In the genomic region with DNA sequence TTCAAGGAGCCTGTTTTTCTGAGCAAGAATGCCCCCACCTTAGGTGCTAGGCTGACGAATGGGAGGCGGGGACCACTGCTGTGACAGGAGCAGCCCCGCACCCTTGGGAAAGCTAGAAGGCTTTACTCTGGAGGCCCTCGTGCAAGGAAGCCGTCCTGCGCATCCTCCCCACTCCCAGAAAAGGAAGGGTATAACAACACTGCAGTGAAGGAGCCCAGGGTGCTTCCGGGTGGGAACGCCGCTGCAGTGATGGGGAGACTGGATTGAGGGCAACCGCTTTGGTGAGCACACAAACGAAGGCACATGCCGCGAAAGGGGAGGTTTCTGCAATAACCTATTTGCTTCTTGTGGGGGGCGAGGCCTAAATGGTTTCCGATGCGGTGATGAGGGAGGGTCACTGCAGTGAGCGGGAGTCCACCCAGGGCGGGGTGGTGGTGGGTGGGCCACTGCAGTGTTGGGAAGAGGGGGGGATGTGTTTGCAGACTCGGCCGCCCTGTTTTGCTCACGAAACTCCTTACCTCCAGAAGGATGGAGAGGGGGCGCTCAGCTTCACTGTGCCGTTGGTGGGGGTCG, we compare ENCODE assay signal across 8 mouse cellular contexts. TPM values are rescaled to one million over a fixed set of nuclear protein-coding genes. Genes with fewer than 3 reads are reported as not detected.
DNase-seq lines count a peak whose midpoint lies in the region; ATAC-seq and TF ChIP-seq lines count a peak whose summit lies in the region.

Gene Vwa5b2 (plus strand): TSS at position 106 of the 573 bp plus-strand sequence.

- intact Hi-C loops in left cerebral cortex, postnatal 4 days (cut with DNase I) = no loop called here

- 0 out of 2 replicates have a peak within 1 kb of the TSS, but pooled peaks have one; percentile 7 for H3K9ac ChIP-seq in heart, postnatal 0 days (replicated peaks; ENCODE audit: low read depth, low read length)
- peak within 1 kb of the TSS; percentile 60 for H3K9ac ChIP-seq in forebrain, embryonic 14.5 days (ENCODE audit: low read length)

- no peak within 1 kb of the TSS for H3K27ac ChIP-seq in heart, postnatal 0 days (ENCODE audit: low read depth)
- H3K27ac ChIP-seq in forebrain, embryonic 14.5 days (ENCODE audit: low read depth, low read length) = no peak within 1 kb of the TSS
- no peak within 1 kb of the TSS for H3K27ac ChIP-seq in olfactory bulb, adult 2 months (ENCODE audit: insufficient read depth, low read depth, low read length)

- WGBS in heart, postnatal 0 days = 1% methylated on average over 24 of the region's 24 CpGs
- under 1% methylated on average over 22 of the region's 24 CpGs for whole genome bisulfite sequencing in forebrain, embryonic 14.5 days
- under 1% methylated on average over 24 of the region's 24 CpGs for WGBS in olfactory bulb, adult 2 months

- H3K4me2 ChIP-seq in heart, postnatal 0 days (ENCODE audit: low read depth, low read length) = peak within 1 kb of the TSS; percentile 75
- peak within 1 kb of the TSS; percentile 93 for H3K4me2 ChIP-seq in forebrain, embryonic 14.5 days (ENCODE audit: low read length)

- no peak for TF ChIP-seq POLR2A in olfactory bulb, adult 2 months (IDR thresholded peaks at IDR 0.05; ENCODE audit: insufficient read depth, low read depth, low read length)

- no peak for ATAC-seq in heart, postnatal 0 days (ENCODE audit: insufficient read depth, low read depth)
- ATAC-seq in forebrain, embryonic 14.5 days = peak; percentile 76

- peaks cover 56% of the 10 kb centered on the region for H3K27me3 ChIP-seq in heart, postnatal 0 days (ENCODE audit: control insufficient read depth, insufficient read depth, low read length)
- H3K27me3 ChIP-seq in forebrain, embryonic 14.5 days (replicated peaks; ENCODE audit: control insufficient read depth, insufficient read depth, low read length) = peaks cover 43% of the 10 kb centered on the region

- no peaks in the 10 kb centered on the region for H3K9me3 ChIP-seq in heart, postnatal 0 days (replicated peaks; ENCODE audit: control insufficient read depth, low read length)
- no peaks in the 10 kb centered on the region for H3K9me3 ChIP-seq in forebrain, embryonic 14.5 days (replicated peaks; ENCODE audit: control insufficient read depth, low read length)

- H3K36me3 ChIP-seq in heart, postnatal 0 days (replicated peaks; ENCODE audit: control insufficient read depth, insufficient read depth, low read length) = no peaks in the 10 kb centered on the region
- H3K36me3 ChIP-seq in forebrain, embryonic 14.5 days (ENCODE audit: control insufficient read depth, insufficient read depth, low read length) = no peaks in the 10 kb centered on the region

- peaks cover 11% of the 10 kb centered on the region; the same call in 1 of the 2 replicates for H3K4me1 ChIP-seq in heart, postnatal 0 days (ENCODE audit: control insufficient read depth, insufficient read depth)
- H3K4me1 ChIP-seq in forebrain, embryonic 14.5 days (ENCODE audit: control insufficient read depth, insufficient read depth, low read length) = peaks cover 3% of the 10 kb centered on the region; the same call in 1 of the 2 replicates
- peaks cover 17% of the 10 kb centered on the region; the same call in 1 of the 2 replicates for H3K4me1 ChIP-seq in olfactory bulb, adult 2 months (ENCODE audit: control insufficient read depth, insufficient read depth, low read length)

- DNase-seq in heart, postnatal 0 days (ENCODE audit: low spot score) = no peak
- no peak for DNase-seq in heart, adult 18-20 months
- peak; percentile 26 for DNase-seq in ZHBTc4 (ENCODE audit: low read depth, low spot score)
- peak; percentile 27 for DNase-seq in forebrain, embryonic 14.5 days (ENCODE audit: low spot score)
- DNase-seq in left cerebral cortex, postnatal 4 days = no peak
- no peak for DNase-seq in thymus, postnatal 0 days (ENCODE audit: low spot score)
- no peak for DNase-seq in spleen, postnatal 10 days (ENCODE audit: low spot score in 2 of 2)

- peak within 1 kb of the TSS; percentile 52 for H3K4me3 ChIP-seq in heart, postnatal 0 days (ENCODE audit: low read depth, low read length)
- H3K4me3 ChIP-seq in forebrain, embryonic 14.5 days (ENCODE audit: low read depth, low read length) = peak within 1 kb of the TSS; percentile 48
- peak within 1 kb of the TSS; percentile 62 for H3K4me3 ChIP-seq in olfactory bulb, adult 2 months (ENCODE audit: insufficient read depth, low read depth, low read length)

- no peak for TF ChIP-seq EP300 in heart, postnatal 0 days (IDR thresholded peaks at IDR 0.05; ENCODE audit: low read depth)

- no peak for TF ChIP-seq CTCF in heart, postnatal 0 days (IDR thresholded peaks at IDR 0.05; ENCODE audit: low read depth)
- no peak for TF ChIP-seq CTCF in olfactory bulb, adult 2 months (IDR thresholded peaks at IDR 0.05; ENCODE audit: insufficient read depth, low read depth, low read length)

RNA-seq across cellular contexts. Expression of gene Vwa5b2, which starts in this region (rescaled TPM):
- 0.46 TPM in 1 of 2 replicates, not detected in the other for total RNA-seq in heart, postnatal 0 days (2014; rRNA removed; ENCODE audit: low replicate concordance)
- 0.04 TPM in 1 of 2 replicates, not detected in the other for polyA plus RNA-seq in heart, postnatal 0 days (2015; fragmentation: Nextera tagmentation; extraction: Ambion mirVana)
- under 1 TPM in 1 of 2 experiments, not detected in 1; 0.18 TPM for total RNA-seq in heart, adult 18-20 months (2021)
- 1.3 and 4.1 TPM in 2 replicates for polyA plus RNA-seq in forebrain, embryonic 14.5 days (2014; fragmentation: Nextera tagmentation; extraction: Ambion mirVana)
- 10 to 100 TPM; 47.6 to 59.3 TPM for total RNA-seq in left cerebral cortex, postnatal 4 days (2021)
- polyA plus RNA-seq in olfactory bulb, adult 2 months (2012; ENCODE audit: insufficient read depth, insufficient read length, low replicate concordance, missing spikeins) = not detected in 2 replicates
- polyA plus RNA-seq in thymus, postnatal 0 days (2015; fragmentation: Nextera tagmentation; extraction: Ambion mirVana) = not detected in 2 replicates

Comparison
In these comparisons a context has a peak if more than half of its experiments do, and no peak if none do; other contexts are left out.
1. RNA of gene Vwa5b2 (total RNA-seq): 47.6 to 59.3 TPM in left cerebral cortex, postnatal 4 days; 0.46 TPM in heart, postnatal 0 days and 0.18 TPM in heart, adult 18-20 months; every median in the first group is over 10 times any median in the second.
2. DNase-seq: peak in ZHBTc4 (single experiment) and forebrain, embryonic 14.5 days (single experiment); none in heart, postnatal 0 days (single experiment), heart, adult 18-20 months (0 of 2), left cerebral cortex, postnatal 4 days (single experiment), thymus, postnatal 0 days (single experiment) and spleen, postnatal 10 days (0 of 2).
3. Peak in every context shown above with its lines, with median percentiles within 50 percentile points of each other: H3K4me3 ChIP-seq.